Mouse (Mus musculus): ENCODE data around the gene Hrct1.

Gene Hrct1

DNA sequence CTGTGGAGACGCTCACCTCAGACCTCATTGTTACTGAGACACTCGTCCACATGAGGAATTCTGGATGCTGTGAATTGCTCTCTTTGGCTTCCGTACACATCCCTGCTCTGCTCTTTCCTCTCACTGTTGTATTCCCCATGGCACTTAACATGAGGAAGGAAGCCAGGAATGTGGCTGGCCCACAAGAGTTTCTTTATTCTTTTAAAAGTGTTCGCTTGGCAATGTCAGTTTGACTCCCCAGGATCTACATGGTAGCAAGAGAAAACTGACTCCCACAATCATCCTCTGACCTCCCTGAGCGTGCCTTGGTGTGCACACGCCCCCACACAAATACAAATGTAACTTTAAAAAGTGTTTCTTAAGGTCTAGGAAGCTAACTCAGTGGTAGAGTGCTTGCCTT, 44.6 kb downstream of the Hrct1 start:
- DNase-seq (ENCODE audit: low read depth, low spot score): no peak

DNA sequence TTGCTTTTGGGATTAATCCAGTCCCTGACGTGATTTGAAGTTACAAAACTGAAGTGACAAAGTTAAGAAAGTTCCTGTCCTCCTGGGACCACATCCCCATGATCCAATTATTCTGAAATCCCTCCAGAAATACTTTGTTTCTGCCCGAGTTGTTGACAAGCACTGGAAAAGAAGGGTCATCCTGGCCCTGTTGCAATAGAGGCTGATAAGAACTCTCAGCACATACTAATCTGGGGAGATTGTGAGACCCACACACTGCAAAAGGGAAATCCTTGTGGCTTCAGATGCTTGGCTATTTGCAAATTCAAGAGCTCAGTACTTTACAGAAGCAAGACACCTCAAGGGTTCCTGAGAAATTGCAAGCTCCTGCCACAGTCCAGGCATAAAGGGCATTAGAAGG, 45.3 kb downstream of the Hrct1 start:
- no peak for DNase-seq (ENCODE audit: low read depth, low spot score)

All from c-Kit-negative CD71-positive TER-119-positive erythroid progenitor cells, embryonic 14.5 days (primary cell).